Mouse (Mus musculus) liver, adult (tissue): ENCODE measurements around the gene Cenpf.

ENCODE experiments used
- GATA4 ChIP-seq: IDR thresholded peaks from 2 replicates; pipeline ENCODE4 v1.6.1; 2014; ENCODE audit warnings: mild to moderate bottlenecking, low read length; ENCODE audit not compliant: insufficient replicate concordance

Cenpf gene

DNA sequence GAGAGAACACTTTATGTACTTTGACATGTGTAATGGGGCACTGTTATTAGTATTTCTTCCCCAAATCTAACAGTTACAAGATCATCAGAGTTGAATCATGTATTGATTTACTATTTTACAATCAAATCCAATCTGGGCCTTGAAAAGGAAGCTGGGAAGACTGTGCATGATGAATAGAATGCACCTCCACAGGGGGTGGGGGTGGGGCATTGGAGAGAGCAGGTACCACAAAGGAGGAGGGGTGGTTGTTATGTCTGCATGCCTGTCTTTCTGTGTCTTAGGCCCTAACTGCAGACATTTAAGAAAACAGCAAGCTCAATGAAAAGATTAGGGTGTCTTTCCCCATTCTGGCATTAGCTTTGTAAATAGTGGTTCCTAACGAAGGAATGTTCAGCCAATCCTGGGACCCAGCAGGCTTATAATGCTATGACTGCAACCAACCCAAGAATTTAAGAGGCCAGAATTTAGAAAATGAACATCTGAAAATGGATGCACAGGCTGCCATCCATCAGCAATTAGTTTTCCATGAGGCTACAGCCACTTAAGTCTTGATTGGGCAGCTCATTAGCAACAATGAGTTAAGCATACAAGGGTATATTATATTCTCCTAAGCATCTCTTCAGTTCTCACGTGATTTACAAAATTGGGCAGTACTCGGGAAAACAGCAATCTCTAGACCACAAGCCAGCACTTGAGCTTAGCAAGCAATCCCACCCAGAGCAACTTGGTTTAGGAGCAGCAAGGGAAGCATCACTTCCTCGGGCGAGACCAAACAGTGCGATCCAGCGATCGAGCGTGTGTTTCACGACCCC lies 23.6 kb downstream of the Cenpf start:
- TF ChIP-seq GATA4: no peak

DNA sequence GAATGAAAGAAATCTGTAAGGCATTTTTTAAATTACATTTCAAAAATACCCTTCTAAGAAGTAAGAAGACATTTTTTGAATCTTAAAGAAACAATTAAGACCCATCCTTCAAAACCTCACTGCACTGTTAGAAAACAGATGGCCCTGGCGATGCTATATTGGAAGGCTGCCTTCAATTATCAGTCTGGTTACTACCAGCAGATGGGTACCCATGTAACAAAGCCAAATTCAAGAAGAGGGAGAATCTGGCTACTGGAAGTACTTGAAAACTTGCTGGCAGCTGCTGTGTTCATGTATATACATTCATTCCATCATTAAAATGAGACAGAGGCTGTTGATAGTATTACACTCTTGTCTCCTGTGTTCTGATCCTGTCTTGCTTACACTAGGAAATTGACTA lies 24.4 kb downstream of the Cenpf start:
- no peak for TF ChIP-seq GATA4

DNA sequence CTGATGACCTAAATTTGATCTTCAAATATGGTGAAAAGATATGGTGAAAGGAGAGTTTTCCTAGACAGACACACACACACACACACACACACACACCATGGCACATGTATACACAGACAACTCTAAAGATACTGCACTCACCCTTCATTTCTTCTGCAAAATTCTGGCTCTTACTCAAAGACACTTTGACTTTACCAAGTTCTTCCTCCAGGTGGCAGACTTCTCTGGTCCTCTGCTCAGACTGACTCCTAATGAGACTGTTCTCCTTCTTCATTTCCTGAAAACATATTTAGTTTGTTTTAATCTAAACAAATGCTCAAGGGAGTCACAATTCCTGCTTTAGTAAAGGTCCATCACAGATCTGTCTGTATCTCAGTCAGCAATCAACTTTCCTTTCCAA lies 26.0 kb downstream of the Cenpf start:
- TF ChIP-seq GATA4: no peak

DNA sequence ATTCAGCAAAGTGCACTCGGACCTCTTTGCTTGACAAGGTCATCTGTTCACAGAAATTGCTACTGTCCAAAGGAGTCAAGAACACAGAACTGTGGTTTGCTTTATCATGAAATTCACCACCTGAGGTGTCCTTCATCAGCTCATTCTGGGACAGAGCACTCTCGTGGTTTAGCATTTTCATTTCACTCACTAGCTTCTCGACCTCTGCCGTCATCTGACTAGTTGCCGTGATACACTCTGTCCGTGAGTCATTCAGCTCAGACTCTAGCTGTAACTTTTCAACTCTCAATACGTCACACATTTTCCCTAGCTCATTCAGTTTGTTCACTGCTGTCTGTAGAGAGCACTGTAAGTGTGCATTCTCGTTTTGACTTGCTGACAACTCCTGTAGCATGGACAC lies 30.5 kb downstream of the Cenpf start:
- TF ChIP-seq GATA4: no peak

DNA sequence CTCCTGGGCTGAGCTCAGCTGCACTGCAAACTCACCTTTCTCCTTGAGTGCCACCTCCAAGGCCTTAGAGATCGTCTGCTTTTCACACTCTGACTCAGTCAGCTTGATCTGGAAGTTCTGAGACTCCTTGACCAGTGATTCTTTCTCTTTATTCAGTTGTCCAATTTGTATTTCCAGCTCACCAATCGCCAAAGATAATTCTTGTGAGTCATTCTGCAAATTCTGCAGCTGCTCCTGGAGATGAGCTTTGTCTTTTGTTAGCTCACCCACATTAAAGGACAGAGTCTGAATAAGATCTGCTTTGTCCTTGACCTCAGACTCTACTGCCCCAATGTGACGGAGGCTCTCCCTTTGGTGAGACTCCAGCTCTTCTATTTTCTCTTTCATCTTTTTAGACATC lies 34.1 kb downstream of the Cenpf start:
- no peak for TF ChIP-seq GATA4

DNA sequence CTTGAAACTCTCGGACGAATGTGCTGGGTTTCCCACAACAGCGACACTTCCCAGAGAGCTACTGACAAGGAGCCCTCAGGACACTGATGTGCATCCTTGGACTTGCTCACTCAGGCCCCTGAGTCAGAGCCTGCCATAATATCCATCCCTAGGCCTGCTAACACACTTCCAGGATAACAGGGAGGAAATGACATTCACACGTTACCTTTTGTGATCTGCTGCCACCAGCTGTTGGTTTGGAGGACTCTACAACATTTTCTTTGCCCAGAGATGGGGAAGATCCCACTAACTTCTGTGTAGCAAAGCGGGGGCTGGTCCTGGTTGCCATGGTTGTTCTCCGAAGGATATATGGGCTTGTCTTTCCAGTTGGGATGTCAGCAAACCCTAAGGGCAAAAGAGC lies 41.3 kb downstream of the Cenpf start:
- TF ChIP-seq GATA4: no peak

DNA sequence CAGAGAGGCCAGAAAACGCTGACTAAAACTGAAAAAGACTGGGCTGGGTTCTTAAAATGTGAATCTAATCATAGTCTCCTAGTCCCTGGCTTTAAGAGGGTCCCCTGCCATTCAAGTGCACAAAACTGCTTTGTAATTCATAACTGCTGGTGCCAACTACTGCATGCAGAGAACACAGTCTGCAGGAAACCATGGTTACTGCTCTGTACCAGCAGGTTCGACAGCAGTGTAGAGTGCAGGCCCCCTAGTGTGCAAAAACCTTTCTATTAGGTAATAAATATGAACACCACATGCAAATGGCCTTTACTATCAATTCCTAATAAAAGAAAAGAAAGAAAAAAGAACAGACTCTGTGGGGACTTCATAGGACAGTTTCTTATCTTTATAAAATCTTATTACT lies 42.5 kb downstream of the Cenpf start:
- no peak for TF ChIP-seq GATA4

DNA sequence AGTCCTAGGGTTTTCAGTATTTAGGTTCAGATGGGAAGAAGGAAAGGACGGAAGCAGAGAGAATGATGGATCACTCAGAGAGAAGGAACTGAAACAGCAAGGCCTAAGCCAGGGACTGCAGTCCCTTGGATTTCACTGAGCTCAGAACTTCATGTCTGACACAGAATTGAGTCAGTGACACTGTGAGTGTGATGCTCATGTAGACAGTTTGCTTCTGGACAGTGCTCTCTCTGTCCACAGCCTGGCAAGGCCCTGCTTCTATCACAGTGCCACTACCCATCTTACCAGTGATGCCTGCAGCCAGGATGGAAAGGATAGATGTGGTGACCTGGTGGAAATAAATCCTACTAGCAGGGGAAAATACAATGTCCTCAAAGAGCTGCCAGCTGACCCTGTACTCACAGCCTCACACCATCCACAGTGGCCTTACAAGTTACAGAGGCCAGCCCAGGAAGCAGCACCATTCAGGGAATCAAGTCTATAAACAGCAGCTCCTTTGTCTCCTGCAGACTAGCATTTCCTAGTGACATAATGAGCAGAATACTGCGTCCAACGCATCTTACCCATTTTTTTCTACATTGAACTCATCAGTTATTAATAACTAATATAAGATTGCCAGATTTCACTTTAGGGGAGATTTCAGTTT lies 43.1 kb downstream of the Cenpf start:
- TF ChIP-seq GATA4: no peak

DNA sequence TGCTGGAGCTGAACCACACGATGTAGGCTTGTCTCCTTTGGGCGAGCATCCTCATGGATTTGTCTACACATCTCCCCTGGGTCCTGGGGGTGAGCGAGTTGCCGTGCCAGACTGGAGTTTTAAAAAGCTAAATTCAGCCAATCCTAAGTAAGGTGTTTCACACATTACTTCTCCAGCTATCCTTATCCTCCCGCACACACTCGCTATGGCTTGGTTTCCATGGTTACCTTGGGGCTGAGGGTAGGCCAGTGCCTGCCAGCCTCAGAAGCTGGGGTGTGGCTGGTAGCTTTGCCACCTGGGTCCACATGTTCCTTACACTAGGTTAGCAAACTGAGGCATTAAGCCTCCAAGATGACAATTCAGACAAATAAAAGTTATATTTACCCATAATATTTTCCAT lies 48.3 kb downstream of the Cenpf start:
- TF ChIP-seq GATA4: no peak

DNA sequence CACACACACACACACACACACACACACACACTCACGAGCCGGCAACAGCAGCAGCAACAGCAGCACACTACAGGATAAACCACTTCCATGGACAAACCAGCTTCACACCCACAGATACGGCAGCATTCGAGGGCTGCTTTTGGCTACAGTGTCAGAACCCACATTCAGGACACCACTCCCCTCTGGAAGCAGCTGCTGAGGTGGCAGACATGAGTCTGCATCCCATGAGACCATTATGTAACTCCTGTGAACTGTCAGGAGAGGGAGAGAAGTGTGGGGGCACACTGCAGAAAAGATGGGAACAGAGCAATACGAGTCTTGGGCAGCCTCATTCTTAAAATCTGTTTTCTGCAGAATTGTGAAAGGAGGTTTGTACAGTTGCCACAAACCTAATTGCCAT lies 54.1 kb downstream of the Cenpf start:
- no peak for TF ChIP-seq GATA4

DNA sequence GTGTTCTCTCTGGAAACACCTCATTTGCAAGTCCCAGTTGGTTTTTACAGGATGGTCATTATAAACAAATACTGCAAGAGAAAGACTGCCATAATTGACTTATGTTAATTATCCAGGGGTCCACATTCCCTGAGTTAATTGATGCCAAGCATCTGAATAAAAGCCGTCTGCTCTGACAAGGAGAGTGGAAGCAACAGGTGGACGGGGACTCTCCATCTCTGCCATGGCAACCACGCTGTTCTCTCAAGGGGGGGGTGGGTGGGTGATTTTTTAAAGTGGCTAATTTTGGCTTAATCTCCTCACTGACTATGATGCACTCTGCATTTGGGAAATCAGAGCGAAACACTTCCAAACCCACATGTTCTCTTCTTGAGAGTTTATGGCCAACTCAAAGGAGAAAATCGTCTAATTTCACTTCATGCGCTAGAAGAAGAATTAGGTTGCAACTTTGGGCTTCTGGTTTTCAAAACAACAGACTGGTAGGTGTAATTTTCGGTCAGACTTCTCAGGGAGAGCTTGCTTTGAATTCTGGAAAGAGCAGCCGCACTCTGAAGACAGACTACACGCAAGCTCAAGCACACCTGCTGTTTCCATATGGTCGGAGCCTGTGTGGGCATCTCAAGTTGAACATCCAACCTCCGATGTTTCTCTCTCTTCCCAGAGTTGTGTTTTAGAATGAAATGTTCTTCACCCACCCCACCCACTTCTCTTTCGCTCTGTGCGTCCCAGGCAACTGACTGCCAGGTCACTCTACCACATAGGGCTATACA lies 55.8 kb downstream of the Cenpf start:
- no peak for TF ChIP-seq GATA4

DNA sequence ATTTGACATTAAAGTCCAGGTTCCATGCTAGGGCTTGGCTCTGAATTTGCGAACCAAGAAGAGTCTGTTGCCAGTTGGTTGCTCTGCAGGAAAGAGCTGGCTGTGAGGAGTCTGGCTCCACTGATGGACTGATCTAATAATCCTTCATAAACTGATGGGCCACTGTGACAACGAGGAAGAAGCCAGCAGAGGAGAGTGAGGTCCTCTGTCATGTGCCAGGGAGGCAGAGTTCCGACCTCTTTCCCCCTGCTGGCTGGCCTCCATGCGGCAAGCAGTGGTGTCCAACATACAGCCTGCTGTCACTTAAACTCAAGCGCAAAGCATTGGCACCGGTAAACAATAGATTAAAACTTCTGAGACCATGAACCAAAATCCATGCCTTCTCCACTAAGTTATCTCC lies 57.9 kb downstream of the Cenpf start:
- no peak for TF ChIP-seq GATA4

DNA sequence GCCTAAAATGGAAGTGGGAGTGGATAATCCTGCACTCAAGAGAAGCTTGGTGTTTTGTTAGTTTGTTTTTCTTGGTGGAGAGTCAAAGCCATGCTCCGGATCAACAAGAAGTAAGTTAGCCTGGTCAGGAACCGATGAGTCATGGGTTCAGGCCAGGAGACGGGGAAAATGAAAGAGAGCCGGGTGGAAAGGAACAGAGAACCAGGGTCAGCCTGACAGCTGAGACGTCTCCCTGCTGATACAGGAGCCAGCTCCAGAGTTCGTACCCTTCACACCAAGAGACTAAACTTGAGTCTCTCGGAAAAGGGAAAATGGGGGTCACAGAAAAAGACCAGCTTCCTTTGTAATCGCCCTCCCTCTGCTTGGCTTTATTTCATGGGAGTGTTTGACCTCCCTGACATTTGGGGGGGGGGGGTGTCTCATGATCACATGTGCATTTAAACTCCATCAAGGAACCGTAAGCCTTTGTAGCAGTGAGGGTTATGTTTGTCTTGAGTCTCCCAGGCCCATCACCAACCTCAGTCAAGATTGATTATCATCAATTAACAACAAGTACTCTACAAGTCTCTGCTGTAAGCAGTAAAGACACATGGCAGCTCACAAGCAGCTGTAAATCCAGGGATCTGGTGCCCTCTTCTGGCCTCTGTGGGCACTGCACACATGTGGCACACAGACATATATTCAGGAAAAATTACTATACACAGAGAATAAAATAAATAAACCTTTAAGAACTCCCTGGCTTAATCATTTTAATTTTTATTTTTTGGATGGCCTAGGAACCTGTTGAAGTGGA lies 59.7 kb downstream of the Cenpf start:
- TF ChIP-seq GATA4: no peak

DNA sequence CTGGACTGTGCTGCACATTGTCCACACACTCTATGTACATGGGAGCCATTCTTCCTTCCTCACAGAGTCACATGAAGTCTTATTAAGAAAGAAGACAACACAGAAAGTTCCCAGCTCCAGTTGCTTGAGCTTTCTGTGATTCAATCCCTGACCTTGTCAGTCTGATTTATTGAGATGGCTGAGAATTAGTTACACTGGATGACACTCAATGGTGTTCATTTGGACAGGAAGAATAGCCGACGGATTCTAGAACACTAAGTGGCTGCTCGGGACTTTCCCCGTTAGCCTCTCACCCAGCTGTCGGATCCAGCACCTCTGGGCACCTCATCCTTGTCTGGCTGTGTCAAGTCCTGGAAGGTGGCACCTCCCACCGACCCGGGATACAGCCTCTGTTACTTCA lies 63.1 kb downstream of the Cenpf start:
- no peak for TF ChIP-seq GATA4
